Mouse (Mus musculus) midbrain, embryonic 15.5 days (tissue): ENCODE data around the gene Hbs1l. TPM values are rescaled to one million over a fixed set of nuclear protein-coding genes. Genes with fewer than 3 reads are reported as not detected.
A peak's percentile ranks its signal among the peaks of the same experiment; 100 is the strongest.

Experiments
- ATAC-seq: fragments of 200-750 bp; cut with Nextera tagmentation; replicated peaks from 2 replicates; pipeline ENCODE4 v1.8.0; 2017; ENCODE audit warnings: moderate TSS enrichment
- H3K27ac ChIP-seq: fragments of 300-500 bp; sonication (generic); 2 replicates; pipeline ENCODE4 v1.5.1; 2015; ENCODE audit warnings: mild to moderate bottlenecking, inconsistent platforms
- H3K27me3 ChIP-seq: fragments of 300-500 bp; sonication (generic); replicated peaks from 2 replicates; pipeline ENCODE4 v1.6.1; 2015; ENCODE audit warnings: inconsistent platforms
- H3K36me3 ChIP-seq: fragments of 300-500 bp; sonication (generic); replicated peaks from 2 replicates; pipeline ENCODE4 v1.6.1; 2015; ENCODE audit warnings: inconsistent platforms
- H3K4me1 ChIP-seq: fragments of 300-500 bp; sonication (generic); 2 replicates; pipeline ENCODE4 v1.6.1; 2015; ENCODE audit warnings: inconsistent platforms
- H3K4me2 ChIP-seq: fragments of 300-500 bp; sonication (generic); 2 replicates; pipeline ENCODE4 v1.6.1; 2015; ENCODE audit warnings: inconsistent platforms, mild to moderate bottlenecking, moderate library complexity
- H3K4me3 ChIP-seq: fragments of 300-500 bp; sonication (generic); 2 replicates; pipeline ENCODE4 v1.5.1; 2015; ENCODE audit warnings: mild to moderate bottlenecking, inconsistent platforms
- H3K9ac ChIP-seq: fragments of 300-500 bp; sonication (generic); 2 replicates; pipeline ENCODE4 v1.6.1; 2015; ENCODE audit warnings: mild to moderate bottlenecking, inconsistent platforms
- H3K9me3 ChIP-seq: fragments of 300-500 bp; sonication (generic); 2 replicates; pipeline ENCODE4 v1.6.1; 2016; ENCODE audit warnings: inconsistent platforms
- WGBS: fragments of 180-500 bp; shearing (Covaris S2); methylation state at CpG from one replicate; pipeline ENCODE4 v1.1.7; 2015; ENCODE audit warnings: mixed read lengths; 5-methylcytosine and 5-hydroxymethylcytosine counted together
- polyA plus RNA-seq: library from polyadenylated mRNA; unstranded; fragments of >200 nt; fragmentation: Nextera tagmentation; extraction: Ambion mirVana; gene quantifications from 2 replicates; pipeline ENCODE4 v1.2.1, GENCODE M21; 2015

Gene Hbs1l
- polyA plus RNA-seq, 1 experiment from 2014 or later: 91.5 TPM

- Histone ChIP-seq H3K27me3 (no peaks in the 10 kb centered on the region), H3K4me1 (no peaks in the 10 kb centered on the region), H3K4me3 (no peak overlapping the region), H3K27ac (no peak overlapping the region), H3K36me3 (no peaks in the 10 kb centered on the region), H3K4me2 (no peak overlapping the region), H3K9ac (no peak overlapping the region), H3K9me3 (no peaks in the 10 kb centered on the region)
- ATAC-seq: no peak
- 93% methylated on average over 2 of the region's 2 CpGs for WGBS
Measured at GRCm38 (mm10) chr10:21271310-21271709, 24.5 kb upstream of the Hbs1l start.

GRCm38 (mm10) chr10:21271785-21272184, 24.0 kb upstream of the Hbs1l start:
- no peak overlapping the region for H3K27ac ChIP-seq
- H3K4me2 ChIP-seq: no peak overlapping the region
- ATAC-seq: no peak
- 61% methylated on average over 6 of the region's 6 CpGs for WGBS
- H3K27me3 ChIP-seq: no peaks in the 10 kb centered on the region
- no peaks in the 10 kb centered on the region for H3K9me3 ChIP-seq
- no peak overlapping the region for H3K9ac ChIP-seq
- H3K4me1 ChIP-seq: no peaks in the 10 kb centered on the region
- no peak overlapping the region for H3K4me3 ChIP-seq
- H3K36me3 ChIP-seq: no peaks in the 10 kb centered on the region

GRCm38 (mm10) chr10:21287243-21288127, 8.3 kb upstream of the Hbs1l start:
- Histone ChIP-seq H3K4me1 (no peaks in the 10 kb centered on the region), H3K4me3 (no peak overlapping the region), H3K9me3 (no peaks in the 10 kb centered on the region), H3K27ac (no peak overlapping the region), H3K27me3 (no peaks in the 10 kb centered on the region), H3K36me3 (no peaks in the 10 kb centered on the region), H3K9ac (no peak overlapping the region), H3K4me2 (no peak overlapping the region)
- WGBS: 31% methylated on average over 10 of the region's 10 CpGs
- ATAC-seq: no peak

- H3K36me3 ChIP-seq: no peaks in the 10 kb centered on the region
- WGBS: 17% methylated on average over 4 of the region's 4 CpGs
- no peak overlapping the region for H3K4me2 ChIP-seq
- ATAC-seq: no peak
- H3K4me3 ChIP-seq: no peak overlapping the region
- no peak overlapping the region for H3K9ac ChIP-seq
- no peak overlapping the region for H3K27ac ChIP-seq
- no peaks in the 10 kb centered on the region for H3K9me3 ChIP-seq
- H3K4me1 ChIP-seq: peaks cover 3% of the 10 kb centered on the region; the same call in 1 of the 2 replicates
- no peaks in the 10 kb centered on the region for H3K27me3 ChIP-seq
Measured at GRCm38 (mm10) chr10:21291228-21291627, 4.6 kb upstream of the Hbs1l start.

DNA sequence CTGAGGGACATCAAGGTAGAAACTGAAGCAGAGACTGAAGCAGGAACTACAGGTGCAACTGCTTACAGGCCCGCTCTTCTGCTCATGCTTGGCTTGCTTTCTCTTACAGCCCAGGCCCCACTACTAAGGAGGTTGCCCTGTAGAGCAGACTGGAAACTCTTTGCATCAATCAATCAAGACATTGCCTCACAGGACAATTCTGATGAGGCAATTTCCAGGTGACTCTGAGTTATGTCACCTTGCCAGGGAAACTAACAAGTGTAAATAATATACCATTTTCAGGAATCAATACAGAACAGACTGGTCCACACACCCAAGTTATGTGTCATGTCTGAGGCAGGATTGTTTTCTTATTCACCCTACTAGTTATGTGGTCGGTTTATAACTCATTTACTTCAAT, 1.6 kb upstream of the Hbs1l start:
- Histone ChIP-seq H3K4me1 (peaks cover 22% of the 10 kb centered on the region), H3K9ac (no peak overlapping the region), H3K27me3 (no peaks in the 10 kb centered on the region), H3K4me3 (no peak overlapping the region), H3K36me3 (no peaks in the 10 kb centered on the region), H3K27ac (no peak overlapping the region), H3K4me2 (no peak overlapping the region), H3K9me3 (no peaks in the 10 kb centered on the region)
- ATAC-seq: no peak
- 96% methylated on average over 2 of the region's 2 CpGs for WGBS

- Histone ChIP-seq H3K9ac (peak overlapping the region; percentile 43; the same call in 1 of the 2 replicates), H3K36me3 (no peaks in the 10 kb centered on the region), H3K4me1 (peaks cover 22% of the 10 kb centered on the region), H3K4me2 (peak overlapping the region; percentile 56), H3K27ac (no peak overlapping the region; the same call in 1 of the 2 replicates), H3K9me3 (no peaks in the 10 kb centered on the region), H3K4me3 (peak overlapping the region; percentile 74), H3K27me3 (no peaks in the 10 kb centered on the region)
- 44% methylated on average over 4 of the region's 4 CpGs for WGBS
- ATAC-seq: peak; percentile 49
Measured at GRCm38 (mm10) chr10:21295397-21295758, 401 bp upstream of the Hbs1l start.

GRCm38 (mm10) chr10:21298972-21299371, 3.2 kb downstream of the Hbs1l start:
- H3K36me3 ChIP-seq: peaks cover 3% of the 10 kb centered on the region; the same call in 1 of the 2 replicates
- H3K9me3 ChIP-seq: no peaks in the 10 kb centered on the region
- H3K27me3 ChIP-seq: no peaks in the 10 kb centered on the region
- WGBS: 92% methylated on average over 2 of the region's 2 CpGs
- no peak overlapping the region for H3K9ac ChIP-seq
- no peak for ATAC-seq
- no peak overlapping the region for H3K27ac ChIP-seq
- no peak overlapping the region for H3K4me2 ChIP-seq
- H3K4me3 ChIP-seq: no peak overlapping the region
- H3K4me1 ChIP-seq: peaks cover 22% of the 10 kb centered on the region

- no peaks in the 10 kb centered on the region for H3K9me3 ChIP-seq
- peaks cover 12% of the 10 kb centered on the region; the same call in 1 of the 2 replicates for H3K36me3 ChIP-seq
- 96% methylated on average over 7 of the region's 7 CpGs for WGBS
- no peak overlapping the region for H3K4me2 ChIP-seq
- H3K4me3 ChIP-seq: no peak overlapping the region
- no peak overlapping the region for H3K27ac ChIP-seq
- ATAC-seq: no peak
- peaks cover 16% of the 10 kb centered on the region for H3K4me1 ChIP-seq
- H3K9ac ChIP-seq: no peak overlapping the region
- H3K27me3 ChIP-seq: no peaks in the 10 kb centered on the region
Measured at GRCm38 (mm10) chr10:21301822-21302221, 6.0 kb downstream of the Hbs1l start.

- no peak overlapping the region for H3K4me3 ChIP-seq
- 89% methylated on average over 11 of the region's 11 CpGs for WGBS
- H3K27me3 ChIP-seq: no peaks in the 10 kb centered on the region
- H3K36me3 ChIP-seq: peaks cover 13% of the 10 kb centered on the region; the same call in 1 of the 2 replicates
- no peaks in the 10 kb centered on the region for H3K4me1 ChIP-seq
- no peak overlapping the region for H3K4me2 ChIP-seq
- H3K27ac ChIP-seq: no peak overlapping the region
- no peak overlapping the region for H3K9ac ChIP-seq
- no peaks in the 10 kb centered on the region for H3K9me3 ChIP-seq
- ATAC-seq: no peak
Measured at GRCm38 (mm10) chr10:21304672-21305632, 9.2 kb downstream of the Hbs1l start.

GRCm38 (mm10) chr10:21313732-21314131, 18.0 kb downstream of the Hbs1l start:
- H3K4me2 ChIP-seq: no peak overlapping the region
- H3K27me3 ChIP-seq: no peaks in the 10 kb centered on the region
- no peaks in the 10 kb centered on the region for H3K9me3 ChIP-seq
- no peak overlapping the region for H3K9ac ChIP-seq
- no peak overlapping the region for H3K27ac ChIP-seq
- no peaks in the 10 kb centered on the region; the same call in 1 of the 2 replicates for H3K36me3 ChIP-seq
- no peak for ATAC-seq
- no peak overlapping the region for H3K4me3 ChIP-seq
- WGBS: 74% methylated on average over 4 of the region's 4 CpGs
- H3K4me1 ChIP-seq: no peaks in the 10 kb centered on the region

DNA sequence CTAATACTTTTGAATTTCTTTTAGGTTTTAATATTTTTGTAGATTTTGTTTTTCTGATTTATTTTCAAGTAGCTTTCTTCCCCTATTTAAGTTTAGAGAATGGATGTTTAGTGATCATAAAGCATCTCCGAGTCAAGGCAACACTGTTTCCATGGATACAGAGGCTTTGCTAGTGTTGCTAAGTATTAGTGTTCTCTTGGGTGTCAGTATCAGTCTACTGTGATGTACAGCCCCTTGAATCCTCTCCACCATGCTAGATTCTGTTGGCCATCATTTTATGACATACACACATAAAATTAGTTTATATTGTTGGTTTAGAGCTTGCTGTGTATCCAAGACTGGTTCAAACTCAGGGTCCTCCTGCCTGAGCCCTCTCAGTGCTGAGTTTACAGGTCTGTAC, 20.3 kb downstream of the Hbs1l start:
- Histone ChIP-seq H3K4me1 (no peaks in the 10 kb centered on the region), H3K9me3 (no peaks in the 10 kb centered on the region), H3K4me2 (no peak overlapping the region), H3K4me3 (no peak overlapping the region), H3K27ac (no peak overlapping the region), H3K9ac (no peak overlapping the region), H3K36me3 (no peaks in the 10 kb centered on the region; the same call in 1 of the 2 replicates), H3K27me3 (no peaks in the 10 kb centered on the region)
- no peak for ATAC-seq
- 51% methylated on average over 1 of the region's 1 CpGs for WGBS

GRCm38 (mm10) chr10:21318250-21318649, 22.5 kb downstream of the Hbs1l start:
- Histone ChIP-seq H3K4me1 (no peaks in the 10 kb centered on the region), H3K27ac (no peak overlapping the region), H3K9me3 (no peaks in the 10 kb centered on the region), H3K9ac (no peak overlapping the region), H3K4me2 (no peak overlapping the region), H3K36me3 (no peaks in the 10 kb centered on the region; the same call in 1 of the 2 replicates), H3K4me3 (no peak overlapping the region), H3K27me3 (no peaks in the 10 kb centered on the region)
- 92% methylated on average over 4 of the region's 4 CpGs for WGBS
- no peak for ATAC-seq
